Mouse (Mus musculus): Measurements from ENCODE around the gene U90926. TPM values are rescaled to one million over a fixed set of nuclear protein-coding genes. Genes with fewer than 3 reads are reported as not detected.
A peak's percentile ranks its signal among the peaks of the same experiment; 100 is the strongest.

Gene U90926
- polyA plus RNA-seq, 1 experiment from 2014 or later = not detected

- no peak overlapping the region for H3K27ac ChIP-seq (ENCODE audit: low read length)
- H3K27me3 ChIP-seq (replicated peaks; ENCODE audit: insufficient read depth, low read length) = no peaks in the 10 kb centered on the region
- H3K9ac ChIP-seq (replicated peaks; ENCODE audit: low read depth) = no peak overlapping the region
- H3K36me3 ChIP-seq (ENCODE audit: insufficient read depth, low read length) = no peaks in the 10 kb centered on the region
- ATAC-seq = peak; percentile 86
- DNase-seq (ENCODE audit: low spot score) = peak; percentile 29
- no peaks in the 10 kb centered on the region for H3K9me3 ChIP-seq (ENCODE audit: low read length)
- H3K4me1 ChIP-seq (ENCODE audit: insufficient read depth, low read depth, low read length) = no peaks in the 10 kb centered on the region
- 76% methylated on average over 8 of the region's 8 CpGs for WGBS
- H3K4me2 ChIP-seq (replicated peaks; ENCODE audit: low read depth, low read length) = no peak overlapping the region
- TF ChIP-seq EP300 (IDR thresholded peaks at IDR 0.05) (no peak), CTCF (IDR thresholded peaks at IDR 0.05) (no peak)
- no peak overlapping the region for H3K4me3 ChIP-seq (ENCODE audit: low read depth, low read length)
These were observed 5.2 kb upstream of the U90926 start for GRCm38 (mm10) chr5:92220287-92220902.

GRCm38 (mm10) chr5:92219826-92220225, 4.6 kb upstream of the U90926 start:
- Histone ChIP-seq H3K27ac (ENCODE audit: low read length) (no peak overlapping the region), H3K27me3 (replicated peaks; ENCODE audit: insufficient read depth, low read length) (no peaks in the 10 kb centered on the region), H3K36me3 (ENCODE audit: insufficient read depth, low read length) (no peaks in the 10 kb centered on the region), H3K9me3 (ENCODE audit: low read length) (no peaks in the 10 kb centered on the region), H3K9ac (replicated peaks; ENCODE audit: low read depth) (no peak overlapping the region), H3K4me1 (ENCODE audit: insufficient read depth, low read depth, low read length) (no peaks in the 10 kb centered on the region), H3K4me3 (ENCODE audit: low read depth, low read length) (no peak overlapping the region), H3K4me2 (replicated peaks; ENCODE audit: low read depth, low read length) (no peak overlapping the region)
- 0 out of 2 replicates have a peak, but pooled peaks have one; percentile 28 for TF ChIP-seq EP300 (IDR thresholded peaks at IDR 0.05)
- no peak for TF ChIP-seq CTCF (IDR thresholded peaks at IDR 0.05)
- WGBS = 43% methylated on average over 6 of the region's 6 CpGs
- DNase-seq (ENCODE audit: low spot score) (peak; percentile 41), ATAC-seq (peak; percentile 85)

- H3K36me3 ChIP-seq (ENCODE audit: insufficient read depth, low read length) = no peaks in the 10 kb centered on the region
- no peak overlapping the region for H3K4me2 ChIP-seq (replicated peaks; ENCODE audit: low read depth, low read length)
- ATAC-seq = no peak
- no peak overlapping the region for H3K27ac ChIP-seq (ENCODE audit: low read length)
- TF ChIP-seq CTCF (IDR thresholded peaks at IDR 0.05) (no peak), EP300 (IDR thresholded peaks at IDR 0.05) (no peak)
- no peak for DNase-seq (ENCODE audit: low spot score)
- no peaks in the 10 kb centered on the region for H3K4me1 ChIP-seq (ENCODE audit: insufficient read depth, low read depth, low read length)
- WGBS = 55% methylated on average over 17 of the region's 17 CpGs
- H3K9ac ChIP-seq (replicated peaks; ENCODE audit: low read depth) = no peak overlapping the region
- no peak overlapping the region for H3K4me3 ChIP-seq (ENCODE audit: low read depth, low read length)
- no peaks in the 10 kb centered on the region for H3K9me3 ChIP-seq (ENCODE audit: low read length)
- H3K27me3 ChIP-seq (replicated peaks; ENCODE audit: insufficient read depth, low read length) = no peaks in the 10 kb centered on the region
These were observed 3.9 kb upstream of the U90926 start for GRCm38 (mm10) chr5:92218915-92219793.

GRCm38 (mm10) chr5:92212231-92212630, 3.0 kb downstream of the U90926 start:
- no peaks in the 10 kb centered on the region for H3K9me3 ChIP-seq (ENCODE audit: low read length)
- no peaks in the 10 kb centered on the region for H3K27me3 ChIP-seq (replicated peaks; ENCODE audit: insufficient read depth, low read length)
- H3K4me2 ChIP-seq (replicated peaks; ENCODE audit: low read depth, low read length) = no peak overlapping the region
- no peak overlapping the region for H3K9ac ChIP-seq (replicated peaks; ENCODE audit: low read depth)
- H3K36me3 ChIP-seq (ENCODE audit: insufficient read depth, low read length) = no peaks in the 10 kb centered on the region
- H3K27ac ChIP-seq (ENCODE audit: low read length) = no peak overlapping the region
- no peaks in the 10 kb centered on the region for H3K4me1 ChIP-seq (ENCODE audit: insufficient read depth, low read depth, low read length)
- 93% methylated on average over 4 of the region's 4 CpGs for WGBS
- no peak for ATAC-seq
- DNase-seq (ENCODE audit: low spot score) = no peak
- TF ChIP-seq CTCF (IDR thresholded peaks at IDR 0.05) (no peak), EP300 (IDR thresholded peaks at IDR 0.05) (no peak)
- H3K4me3 ChIP-seq (ENCODE audit: low read depth, low read length) = no peak overlapping the region

DNA sequence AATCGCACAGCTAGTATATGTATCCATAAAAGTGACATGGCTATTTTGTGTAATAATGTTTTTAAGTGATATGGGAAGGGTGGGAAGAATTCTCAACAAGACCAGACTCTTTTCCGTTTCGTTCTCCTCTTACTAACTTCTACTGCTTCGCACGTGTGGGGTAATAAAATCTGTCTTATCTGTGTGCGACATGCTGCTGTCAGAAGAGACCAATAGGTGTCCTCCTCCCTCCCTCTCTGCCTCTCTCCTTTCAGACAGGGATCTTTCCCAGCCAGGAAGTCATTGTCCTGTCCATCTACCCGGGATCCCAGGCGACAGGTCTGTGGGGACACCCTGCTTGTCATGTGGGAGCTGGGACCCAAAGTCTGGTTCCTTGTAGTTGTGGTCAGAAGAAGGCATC, 5.0 kb downstream of the U90926 start:
- Histone ChIP-seq H3K9me3 (ENCODE audit: low read length) (no peaks in the 10 kb centered on the region), H3K27me3 (replicated peaks; ENCODE audit: insufficient read depth, low read length) (no peaks in the 10 kb centered on the region), H3K9ac (replicated peaks; ENCODE audit: low read depth) (no peak overlapping the region), H3K4me3 (ENCODE audit: low read depth, low read length) (no peak overlapping the region), H3K36me3 (ENCODE audit: insufficient read depth, low read length) (no peaks in the 10 kb centered on the region), H3K4me1 (ENCODE audit: insufficient read depth, low read depth, low read length) (no peaks in the 10 kb centered on the region), H3K27ac (ENCODE audit: low read length) (no peak overlapping the region), H3K4me2 (replicated peaks; ENCODE audit: low read depth, low read length) (no peak overlapping the region)
- ATAC-seq (no peak), DNase-seq (ENCODE audit: low spot score) (no peak)
- WGBS = 59% methylated on average over 8 of the region's 8 CpGs
- TF ChIP-seq EP300 (IDR thresholded peaks at IDR 0.05) = no peak

DNA sequence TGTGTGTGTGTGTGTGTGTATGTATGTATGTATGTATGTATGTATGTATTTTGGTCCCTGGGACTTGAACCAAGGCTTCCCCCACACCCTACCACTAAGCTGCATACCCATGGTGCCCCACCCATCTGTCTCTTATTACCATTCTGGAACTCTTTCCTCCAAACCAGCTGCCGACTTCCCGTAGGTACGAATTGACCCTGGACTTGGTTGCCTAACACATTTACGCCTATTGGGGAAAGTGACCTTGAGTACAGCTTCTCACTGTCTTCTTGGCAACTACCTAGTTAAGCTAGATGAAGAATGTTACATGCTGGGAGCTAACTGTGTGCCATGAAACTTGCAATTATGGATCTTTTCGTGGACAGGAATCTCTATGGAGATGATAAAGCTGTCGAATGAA, 9.1 kb downstream of the U90926 start:
- no peak overlapping the region for H3K4me2 ChIP-seq (replicated peaks; ENCODE audit: low read depth, low read length)
- no peaks in the 10 kb centered on the region for H3K9me3 ChIP-seq (ENCODE audit: low read length)
- WGBS = 86% methylated on average over 6 of the region's 6 CpGs
- DNase-seq (ENCODE audit: low spot score) (no peak), ATAC-seq (no peak)
- H3K36me3 ChIP-seq (ENCODE audit: insufficient read depth, low read length) = peaks cover 13% of the 10 kb centered on the region; the same call in 1 of the 2 replicates
- no peaks in the 10 kb centered on the region for H3K27me3 ChIP-seq (replicated peaks; ENCODE audit: insufficient read depth, low read length)
- no peak overlapping the region for H3K27ac ChIP-seq (ENCODE audit: low read length)
- TF ChIP-seq CTCF (IDR thresholded peaks at IDR 0.05) (no peak), EP300 (IDR thresholded peaks at IDR 0.05) (no peak)
- no peak overlapping the region for H3K4me3 ChIP-seq (ENCODE audit: low read depth, low read length)
- no peak overlapping the region for H3K9ac ChIP-seq (replicated peaks; ENCODE audit: low read depth)
- H3K4me1 ChIP-seq (ENCODE audit: insufficient read depth, low read depth, low read length) = no peaks in the 10 kb centered on the region

Measured in lung, postnatal 0 days (tissue).